Mouse (Mus musculus) liver, embryonic 14.5 days (tissue): ENCODE measurements around the gene Ccdc12.

Experiments
- CTCF ChIP-seq: IDR thresholded peaks from 2 replicates; pipeline ENCODE4 v1.5.1; 2016; ENCODE audit warnings: antibody characterized with exemption, low read depth, control low read depth
- EP300 ChIP-seq: IDR thresholded peaks from 2 replicates; pipeline ENCODE4 v1.6.1; 2016; ENCODE audit warnings: antibody characterized with exemption, low read depth

DNA sequence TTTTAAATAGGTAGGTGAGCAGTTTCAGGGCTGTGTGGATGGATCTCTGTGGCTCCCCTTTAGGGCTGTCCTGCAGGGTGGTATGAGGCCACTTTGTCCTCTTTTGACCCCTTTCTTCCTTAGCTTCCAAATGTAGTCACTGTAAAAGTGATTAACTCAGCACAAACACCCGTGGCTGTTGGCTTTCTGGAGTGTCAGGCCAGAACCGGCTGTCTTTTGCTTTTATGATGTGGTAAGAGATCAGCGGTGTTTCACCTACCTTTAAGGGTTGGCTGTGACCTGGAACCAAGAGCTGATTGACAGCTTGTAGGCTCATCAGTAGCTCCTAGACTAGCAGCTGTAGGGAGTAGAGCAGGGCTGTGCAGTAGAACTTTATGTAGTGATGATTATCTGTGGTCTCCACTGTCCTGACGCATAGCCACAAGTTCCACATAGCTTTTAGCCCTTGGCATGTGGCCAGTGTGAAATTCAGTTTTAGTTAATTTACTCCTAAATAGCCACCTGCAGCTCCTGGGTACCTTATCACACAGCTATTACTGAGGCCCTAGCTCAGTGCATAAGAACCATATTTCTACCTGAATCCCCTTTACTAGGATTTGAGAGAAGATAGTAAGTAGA is 11.0 kb downstream of the Ccdc12 start:
- TF ChIP-seq EP300 = no peak
- TF ChIP-seq CTCF = no peak
